Mouse (Mus musculus): ENCODE measurements around the gene Cdk11b. TPM values are rescaled to one million over a fixed set of nuclear protein-coding genes. Genes with fewer than 3 reads are reported as not detected.

Gene Cdk11b
- total RNA-seq, 2 experiments from 2014 or later, result 45.3 to 47.0 TPM

Other genes with a start within 250 kb of the Cdk11b start
- 10 to 100 TPM; 26.8 to 27.0 TPM for gene Gabrd, start 226.7 kb upstream of the Cdk11b start, total RNA-seq (2021)
- gene Cfap74, start 215.7 kb upstream of the Cdk11b start, total RNA-seq (2021), result 10 to 100 TPM; 10.5 to 11.1 TPM
- gene Tmem52, start 155.7 kb upstream of the Cdk11b start, total RNA-seq (2021), result 1 to 10 TPM; 3.1 to 4.2 TPM
- 100 to 1,000 TPM; 690 to 729 TPM for gene Gnb1, start 133.5 kb upstream of the Cdk11b start, total RNA-seq (2021)
- 10 to 100 TPM; 65.4 to 69.2 TPM for gene Nadk, start 62.5 kb upstream of the Cdk11b start, total RNA-seq (2021)
- gene Slc35e2, start 23.4 kb upstream of the Cdk11b start, total RNA-seq (2021), result 10 to 100 TPM; 39.3 to 42.3 TPM
- not detected for gene Gm10563, start 20.6 kb downstream of the Cdk11b start, total RNA-seq (2021)
- gene Mmp23, start 28.5 kb downstream of the Cdk11b start, total RNA-seq (2021), result 1 to 10 TPM; 2.8 to 4.2 TPM
- gene Mib2, start 44.3 kb downstream of the Cdk11b start, total RNA-seq (2021), result 100 to 1,000 TPM; 106 to 112 TPM
- gene Fndc10, start 69.5 kb downstream of the Cdk11b start, total RNA-seq (2021), result 10 to 100 TPM; 23.3 to 23.5 TPM
- 10 to 100 TPM; 81.4 to 89.1 TPM for gene Ssu72, start 79.9 kb downstream of the Cdk11b start, total RNA-seq (2021)
- gene Tmem240, start 109.9 kb downstream of the Cdk11b start, total RNA-seq (2021), result 10 to 100 TPM; 35.8 to 39.5 TPM
- 10 to 100 TPM; 50.6 to 50.9 TPM for gene Atad3a, start 136.2 kb downstream of the Cdk11b start, total RNA-seq (2021)
- gene Vwa1, start 149.8 kb downstream of the Cdk11b start, total RNA-seq (2021), result 10 to 100 TPM; 10.4 to 11.9 TPM
- 10 to 100 TPM; 25.6 to 30.8 TPM for gene Tmem88b, start 161.0 kb downstream of the Cdk11b start, total RNA-seq (2021)
- not detected for gene Ankrd65, start 165.6 kb downstream of the Cdk11b start, total RNA-seq (2021)
- gene Mrpl20, start 178.0 kb downstream of the Cdk11b start, total RNA-seq (2021), result 10 to 100 TPM; 74.7 to 91.6 TPM
- 10 to 100 TPM; 70.4 to 79.3 TPM for gene Ccnl2, start 187.6 kb downstream of the Cdk11b start, total RNA-seq (2021)
- 100 to 1,000 TPM in 1 of 2 experiments, 10 to 100 TPM in 1; 97.4 to 106 TPM for gene Aurkaip1, start 206.4 kb downstream of the Cdk11b start, total RNA-seq (2021)
- 1 to 10 TPM; 5.6 to 6.9 TPM for gene Mxra8, start 214.8 kb downstream of the Cdk11b start, total RNA-seq (2021)
- 10 to 100 TPM; 85.4 to 86.9 TPM for gene Dvl1, start 222.5 kb downstream of the Cdk11b start, total RNA-seq (2021)
- gene Tas1r3, start 238.5 kb downstream of the Cdk11b start, total RNA-seq (2021), result under 1 TPM; 0.30 to 0.35 TPM
- 10 to 100 TPM; 31.9 to 33.2 TPM for gene Cptp, start 244.6 kb downstream of the Cdk11b start, total RNA-seq (2021)
- gene Ints11, start 244.7 kb downstream of the Cdk11b start, total RNA-seq (2021), result 10 to 100 TPM; 29.0 to 33.8 TPM